Mouse (Mus musculus) right cerebral cortex, postnatal 14 days (tissue): ENCODE measurements around the gene Ripply1.
"Not testable (repeated sequence)": the region's sequence is repeated elsewhere in the genome, so short reads cannot be mapped to it uniquely, and the experiment has no call there.

Experiments used
- DNase-seq: peaks from one replicate; pipeline ENCODE4 v3.0.0; 2022

Gene Ripply1

GRCm38 (mm10) chrX:139779401-139779800, 2.8 kb downstream of the Ripply1 start:
- no peak for DNase-seq

- no peak for DNase-seq
Observed at GRCm38 (mm10) chrX:139778886-139779285, 3.3 kb downstream of the Ripply1 start.

- no peak for DNase-seq
Observed at GRCm38 (mm10) chrX:139777357-139777756, 4.8 kb downstream of the Ripply1 start.

GRCm38 (mm10) chrX:139775084-139775612, 7.0 kb downstream of the Ripply1 start:
- DNase-seq = no peak

GRCm38 (mm10) chrX:139774309-139775083, 7.7 kb downstream of the Ripply1 start:
- peak; percentile 29 for DNase-seq

GRCm38 (mm10) chrX:139769975-139770637, 12.0 kb downstream of the Ripply1 start:
- DNase-seq = no peak

GRCm38 (mm10) chrX:139762546-139762945, 19.6 kb downstream of the Ripply1 start:
- peak; percentile 45 for DNase-seq

GRCm38 (mm10) chrX:139758634-139759033, 23.5 kb downstream of the Ripply1 start:
- DNase-seq = not testable (repeated sequence)

GRCm38 (mm10) chrX:139751855-139752254, 30.3 kb downstream of the Ripply1 start:
- peak; percentile 57 for DNase-seq

- no peak for DNase-seq
Observed at GRCm38 (mm10) chrX:139737066-139737465, 45.1 kb downstream of the Ripply1 start.

GRCm38 (mm10) chrX:139730541-139730940, 51.6 kb downstream of the Ripply1 start:
- no peak for DNase-seq
